8 mouse cellular contexts compared by ENCODE assay signal in the genomic region with DNA sequence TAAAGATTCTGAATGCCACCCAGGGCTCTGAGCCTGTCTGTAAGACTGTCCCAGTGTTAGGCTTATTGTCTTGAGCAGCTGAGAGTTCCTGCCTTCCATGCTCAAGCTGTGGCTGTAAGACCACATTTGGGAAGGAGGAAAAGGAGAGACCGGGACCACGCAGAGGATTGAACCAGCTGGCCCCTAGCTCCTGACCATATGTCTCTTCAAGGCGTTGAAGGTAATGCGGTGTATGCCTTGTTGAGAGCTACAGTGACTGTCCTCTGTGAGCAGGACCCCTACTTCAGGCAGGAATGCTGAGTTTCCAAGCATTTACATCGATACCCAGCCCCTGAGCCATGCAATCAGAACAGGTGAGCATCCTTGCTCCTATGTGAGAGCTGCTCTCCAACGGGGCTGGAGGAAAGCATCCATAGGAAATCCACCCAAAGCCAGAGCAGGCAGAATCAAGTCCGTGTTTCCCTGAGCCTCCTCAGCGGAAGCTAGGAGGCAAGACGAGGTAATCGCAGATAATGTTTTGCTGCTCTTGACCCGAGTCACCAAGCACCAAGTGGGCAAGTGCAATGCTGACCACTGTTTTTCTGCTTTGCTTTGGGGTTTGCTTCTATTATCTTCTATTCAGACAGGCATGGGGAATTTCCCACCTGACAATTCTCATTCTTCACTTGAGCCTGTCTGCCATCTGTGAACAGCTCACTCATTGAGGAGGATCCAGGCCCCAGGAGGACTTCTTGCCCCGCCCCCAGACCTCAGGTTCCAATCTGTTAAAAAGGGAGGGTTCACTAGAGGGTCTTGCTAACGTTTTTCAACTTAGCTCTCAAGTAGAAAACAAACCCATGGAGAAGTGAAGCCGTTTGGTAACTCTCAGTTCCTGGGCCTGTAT. TPM values are rescaled to one million over a fixed set of nuclear protein-coding genes. Genes with fewer than 3 reads are reported as not detected.
A peak's percentile ranks its signal among the peaks of the same experiment; 100 is the strongest.
DNase-seq lines count a peak whose midpoint lies in the region; ATAC-seq lines count a peak whose summit lies in the region.

No protein-coding gene starts in this region.

- no peak overlapping the region for H3K27ac ChIP-seq in liver, embryonic 11.5 days (ENCODE audit: low read depth, low read length)
- H3K27ac ChIP-seq in hindbrain, embryonic 14.5 days = peak overlapping the region; percentile 80
- H3K27ac ChIP-seq in neural tube, embryonic 12.5 days = peak overlapping the region; percentile 5; the same call in 1 of the 2 replicates

- no peak for ATAC-seq in liver, embryonic 11.5 days (replicated peaks; ENCODE audit: low FRiP score)
- peak; percentile 26; the same call in 1 of the 2 replicates for ATAC-seq in hindbrain, embryonic 14.5 days (ENCODE audit: low FRiP score)
- peak; percentile 34; the same call in 1 of the 2 replicates for ATAC-seq in neural tube, embryonic 12.5 days (ENCODE audit: low FRiP score, low read depth)

- 46% methylated on average over 14 of the region's 14 CpGs for WGBS in liver, embryonic 11.5 days
- 21% methylated on average over 14 of the region's 14 CpGs for WGBS in hindbrain, embryonic 14.5 days
- 39% methylated on average over 14 of the region's 14 CpGs for WGBS in neural tube, embryonic 12.5 days

- H3K4me1 ChIP-seq in liver, embryonic 11.5 days (replicated peaks; ENCODE audit: control insufficient read depth, insufficient read depth, low read length) = peaks cover 10% of the 10 kb centered on the region
- peaks cover 43% of the 10 kb centered on the region for H3K4me1 ChIP-seq in hindbrain, embryonic 14.5 days (replicated peaks; ENCODE audit: control insufficient read depth, insufficient read depth, low read length)
- H3K4me1 ChIP-seq in neural tube, embryonic 12.5 days = peaks cover 44% of the 10 kb centered on the region

- H3K36me3 ChIP-seq in liver, embryonic 11.5 days (ENCODE audit: control insufficient read depth, insufficient read depth, low read length) = no peaks in the 10 kb centered on the region
- H3K36me3 ChIP-seq in hindbrain, embryonic 14.5 days (replicated peaks; ENCODE audit: control insufficient read depth, insufficient read depth) = peaks cover 10% of the 10 kb centered on the region; the same call in 1 of the 2 replicates
- H3K36me3 ChIP-seq in neural tube, embryonic 12.5 days = no peaks in the 10 kb centered on the region; the same call in 1 of the 2 replicates

- H3K9ac ChIP-seq in liver, embryonic 11.5 days (ENCODE audit: low read depth, low read length) = no peak overlapping the region
- H3K9ac ChIP-seq in hindbrain, embryonic 14.5 days = peak overlapping the region; percentile 56
- peak overlapping the region; percentile 35 for H3K9ac ChIP-seq in neural tube, embryonic 12.5 days

- no peak for DNase-seq in liver, embryonic 11.5 days (ENCODE audit: low spot score)
- DNase-seq in liver = no peak
- peak; percentile 71 to 82 for DNase-seq in cerebellum, postnatal 25 days
- no peak for DNase-seq in hindbrain, embryonic 14.5 days (ENCODE audit: low spot score)
- DNase-seq in urinary bladder, adult 18-20 months (ENCODE audit: low spot score in 2 of 2) = no peak
- no peak for DNase-seq in gastrocnemius, adult 18-20 months (ENCODE audit: low spot score)
- no peak for DNase-seq in ovary, adult 18-20 months (ENCODE audit: low spot score)

- H3K9me3 ChIP-seq in liver, embryonic 11.5 days (ENCODE audit: control insufficient read depth, low read length) = no peaks in the 10 kb centered on the region
- H3K9me3 ChIP-seq in hindbrain, embryonic 14.5 days (ENCODE audit: control insufficient read depth, low read length) = no peaks in the 10 kb centered on the region
- H3K9me3 ChIP-seq in neural tube, embryonic 12.5 days = no peaks in the 10 kb centered on the region

- peaks cover 40% of the 10 kb centered on the region for H3K27me3 ChIP-seq in liver, embryonic 11.5 days (replicated peaks; ENCODE audit: control insufficient read depth, insufficient read depth, low read length)
- no peaks in the 10 kb centered on the region for H3K27me3 ChIP-seq in hindbrain, embryonic 14.5 days (ENCODE audit: control insufficient read depth, insufficient read depth, low read length)
- no peaks in the 10 kb centered on the region for H3K27me3 ChIP-seq in neural tube, embryonic 12.5 days (replicated peaks)

- peak overlapping the region; percentile 15; the same call in 1 of the 2 replicates for H3K4me2 ChIP-seq in liver, embryonic 11.5 days
- peak overlapping the region; percentile 91 for H3K4me2 ChIP-seq in hindbrain, embryonic 14.5 days (replicated peaks)
- H3K4me2 ChIP-seq in neural tube, embryonic 12.5 days (replicated peaks) = peak overlapping the region; percentile 84

- H3K4me3 ChIP-seq in liver, embryonic 11.5 days (ENCODE audit: low read depth, low read length) = no peak overlapping the region
- peak overlapping the region; percentile 83 for H3K4me3 ChIP-seq in hindbrain, embryonic 14.5 days (replicated peaks; ENCODE audit: low read length)
- 0 out of 2 replicates have a peak overlapping the region, but pooled peaks have one; percentile 0 for H3K4me3 ChIP-seq in neural tube, embryonic 12.5 days

RNA-seq across cellular contexts. Expression of a gene that starts 3.0 kb away (rescaled TPM):
- polyA plus RNA-seq in liver, embryonic 11.5 days (2014; fragmentation: Nextera tagmentation; extraction: Ambion mirVana) = 0.47 and 0.70 TPM in 2 replicates
- 4.9 TPM in 2 replicates for polyA plus RNA-seq in hindbrain, embryonic 14.5 days (2014; fragmentation: Nextera tagmentation; extraction: Ambion mirVana)
- 4.6 and 4.8 TPM in 2 replicates for polyA plus RNA-seq in neural tube, embryonic 12.5 days (2016; fragmentation: Nextera tagmentation; extraction: Ambion mirVana)
- 10 to 100 TPM; 25.0 to 28.4 TPM for total RNA-seq in gastrocnemius, adult 18-20 months (2021)

Comparison
In these comparisons a context has a peak if more than half of its experiments do, and no peak if none do; other contexts are left out.
1. DNase-seq: peak in cerebellum, postnatal 25 days (2 of 2); none in liver, embryonic 11.5 days (single experiment), liver (single experiment), hindbrain, embryonic 14.5 days (single experiment), urinary bladder, adult 18-20 months (0 of 2), gastrocnemius, adult 18-20 months (single experiment) and ovary, adult 18-20 months (single experiment).
2. H3K4me2 ChIP-seq: peak in every context shown above with its lines; median percentile 91 in hindbrain, embryonic 14.5 days; 84 in neural tube, embryonic 12.5 days; 15 in liver, embryonic 11.5 days.